1 mouse cellular context compared by ENCODE assay signal in the genomic region with DNA sequence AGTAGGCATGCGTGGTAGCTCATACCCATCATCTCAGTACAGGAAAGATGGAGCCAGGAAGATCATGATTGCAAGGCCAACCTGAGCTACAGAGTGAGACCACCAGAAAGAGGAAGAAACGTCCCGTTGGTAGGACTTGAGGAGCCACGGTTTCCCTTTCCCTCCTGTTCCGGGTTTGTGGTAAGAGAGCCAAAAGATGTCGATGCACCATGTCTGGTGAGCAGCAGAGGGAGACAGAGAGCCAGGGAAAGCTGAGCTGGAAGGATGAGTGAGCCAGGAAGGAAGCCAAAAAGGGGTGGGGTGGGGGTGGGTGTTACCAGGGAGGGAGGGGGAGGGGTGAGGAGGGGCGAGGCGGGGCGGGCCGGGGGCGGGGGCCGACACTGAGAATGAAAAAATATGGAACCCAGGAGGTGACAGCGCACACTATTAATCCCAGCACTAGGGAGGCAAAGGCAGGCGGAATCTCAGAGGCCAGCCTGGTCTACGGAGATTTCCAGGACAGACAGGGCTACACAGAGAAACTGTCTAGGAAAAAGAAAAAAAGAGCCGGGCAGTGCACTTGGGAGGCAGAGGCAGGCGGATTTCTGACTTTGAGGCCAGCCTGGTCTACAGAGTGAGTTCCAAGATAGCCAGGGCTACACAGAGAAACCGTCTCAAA.
TF ChIP-seq lines count a peak whose summit lies in the region.

No protein-coding gene starts in this region.

TF ChIP-seq in MEL, 35 proteins besides CTCF, POLR2A, EP300 and RAD21 (continued from another document):
- TF ChIP-seq ETS1 (IDR thresholded peaks at IDR 0.05; ENCODE audit: low read depth, low read length) (no peak), UBTF (IDR thresholded peaks at IDR 0.05; ENCODE audit: borderline replicate concordance, insufficient read depth, low read depth, low read length) (no peak)
